Mouse (Mus musculus) urinary bladder, adult 18-20 months (tissue): ENCODE measurements at regions not wholly inside any gene's neighbourhood (a gene's known extent, or its start where the extent isn't known, plus 50 kb on each side); places are given as distances from the start of the nearest gene placed in this dataset.

Source experiments
- DNase-seq, 2 experiments: peaks; one replicate each; pipeline ENCODE4 v3.0.0; 2022; ENCODE audit warnings: low spot score in 2 of 2, mixed read lengths in 2 of 2

- DNase-seq: no peak
Measured at GRCm38 (mm10) chr14:120560416-120560815, 82.2 kb downstream of the Rap2a start.

GRCm38 (mm10) chr14:120560987-120561386, 82.7 kb downstream of the Rap2a start:
- no peak for DNase-seq

- DNase-seq: no peak
Measured at GRCm38 (mm10) chr14:120566945-120567344, 88.7 kb downstream of the Rap2a start.

GRCm38 (mm10) chr14:120568054-120568453, 89.8 kb downstream of the Rap2a start:
- DNase-seq: no peak

- DNase-seq: no peak
Measured at GRCm38 (mm10) chr14:120572238-120572637, 94.0 kb downstream of the Rap2a start.

- no peak for DNase-seq
Measured at GRCm38 (mm10) chr14:120575202-120575601, 97.0 kb downstream of the Rap2a start.

- no peak for DNase-seq
Measured at GRCm38 (mm10) chr14:120578352-120579080, 100.3 kb downstream of the Rap2a start.

GRCm38 (mm10) chr14:120583807-120584206, 105.6 kb downstream of the Rap2a start:
- no peak for DNase-seq

GRCm38 (mm10) chr14:120592191-120592590, 113.9 kb downstream of the Rap2a start:
- no peak for DNase-seq

GRCm38 (mm10) chr14:120600414-120600935, 122.2 kb downstream of the Rap2a start:
- no peak for DNase-seq

- no peak for DNase-seq
Measured at GRCm38 (mm10) chr14:120601510-120601909, 123.3 kb downstream of the Rap2a start.

GRCm38 (mm10) chr14:120603849-120604492, 125.7 kb downstream of the Rap2a start:
- DNase-seq: peak in 1 of 2 experiments; percentile 3

GRCm38 (mm10) chr14:120607801-120608200, 129.6 kb downstream of the Rap2a start:
- no peak for DNase-seq

- DNase-seq: no peak
Measured at GRCm38 (mm10) chr14:120611311-120611710, 133.1 kb downstream of the Rap2a start.

- no peak for DNase-seq
Measured at GRCm38 (mm10) chr14:120626223-120626935, 148.1 kb downstream of the Rap2a start.

GRCm38 (mm10) chr14:120626936-120627277, 148.7 kb downstream of the Rap2a start:
- DNase-seq: no peak

- no peak for DNase-seq
Measured at GRCm38 (mm10) chr14:120632771-120633170, 154.5 kb downstream of the Rap2a start.

GRCm38 (mm10) chr14:120636726-120637400, 158.6 kb downstream of the Rap2a start:
- no peak for DNase-seq

GRCm38 (mm10) chr14:120637486-120638125, 159.4 kb downstream of the Rap2a start:
- DNase-seq: peak in 1 of 2 experiments; percentile 11

GRCm38 (mm10) chr14:120642591-120642990, 164.3 kb downstream of the Rap2a start:
- DNase-seq: no peak

- no peak for DNase-seq
Measured at GRCm38 (mm10) chr14:120652034-120652433, 173.8 kb downstream of the Rap2a start.
